Mouse (Mus musculus) adrenal gland, postnatal 10 days (tissue): ENCODE measurements at regions not wholly inside any gene's neighbourhood (a gene's known extent, or its start where the extent isn't known, plus 50 kb on each side); places are given as distances from the start of the nearest gene placed in this dataset.
"Not testable (repeated sequence)": the region's sequence is repeated elsewhere in the genome, so short reads cannot be mapped to it uniquely, and the experiment has no call there.

Experiments used
- DNase-seq: peaks from one replicate; pipeline ENCODE4 v3.0.0; 2021; ENCODE audit warnings: mixed read lengths

- no peak for DNase-seq
These were observed 64.1 kb downstream of the 9530068E07Rik start for GRCm38 (mm10) chr11:52460190-52460780.

DNA sequence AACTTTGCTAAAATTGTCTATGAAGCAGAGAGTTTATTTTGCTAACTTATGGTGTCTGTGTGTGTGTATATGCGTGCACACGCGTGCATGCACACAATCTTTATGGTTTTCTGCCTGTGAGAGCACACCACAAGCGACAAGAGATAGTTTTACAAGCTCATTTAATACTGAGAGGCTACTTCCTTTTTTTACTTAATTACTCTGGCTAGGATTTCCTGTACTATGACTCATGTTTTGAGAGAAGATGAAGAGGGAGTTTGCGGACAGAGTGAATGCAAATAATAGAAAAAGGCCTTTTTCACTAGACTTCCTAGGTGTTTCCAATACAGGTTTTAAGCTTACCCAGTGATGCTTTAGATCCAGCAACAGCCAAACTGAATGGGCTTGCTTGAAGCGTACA, 74.9 kb downstream of the 9530068E07Rik start:
- not testable (repeated sequence) for DNase-seq

DNA sequence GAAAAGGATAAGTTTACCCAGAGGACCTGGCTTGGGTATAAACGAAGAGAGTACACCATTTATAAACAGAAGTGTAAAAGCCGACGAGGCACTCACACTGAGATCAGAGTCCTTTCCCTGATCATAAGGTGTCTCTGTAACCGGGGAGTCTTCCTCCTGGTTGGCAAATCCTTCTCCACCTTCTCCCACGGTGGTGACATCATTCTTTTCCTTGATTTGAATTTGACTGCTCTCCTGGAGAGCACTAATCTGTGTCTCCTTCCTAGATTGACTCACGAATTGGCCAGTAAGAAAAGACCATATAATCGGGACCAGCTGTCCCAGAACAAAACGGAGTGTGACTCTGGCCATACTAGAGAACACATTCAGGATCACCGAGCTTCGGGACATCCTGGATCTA, 83.9 kb downstream of the 9530068E07Rik start:
- not testable (repeated sequence) for DNase-seq

DNA sequence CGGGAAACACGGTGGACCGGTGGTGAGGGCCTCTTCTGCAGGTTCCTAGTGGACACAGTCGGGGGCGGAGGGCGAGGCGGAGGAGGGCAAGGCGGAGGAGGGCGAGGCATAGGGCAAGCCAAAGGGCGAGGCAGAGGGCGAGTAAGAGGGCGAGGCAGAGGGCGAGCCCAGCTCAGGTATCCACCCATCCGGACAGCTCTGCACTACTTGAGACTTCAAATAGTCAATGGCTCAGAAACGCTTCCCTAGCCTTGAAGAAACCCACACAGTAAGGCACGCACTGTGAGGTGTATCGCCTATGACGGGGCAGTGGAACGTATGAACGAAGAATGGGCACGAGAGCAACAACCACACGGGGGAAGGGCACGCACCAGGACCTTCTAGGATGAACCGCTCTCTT, 84.5 kb downstream of the 9530068E07Rik start:
- DNase-seq: not testable (repeated sequence)

- not testable (repeated sequence) for DNase-seq
These were observed 87.3 kb downstream of the 9530068E07Rik start for GRCm38 (mm10) chr11:52483534-52483933.

DNA sequence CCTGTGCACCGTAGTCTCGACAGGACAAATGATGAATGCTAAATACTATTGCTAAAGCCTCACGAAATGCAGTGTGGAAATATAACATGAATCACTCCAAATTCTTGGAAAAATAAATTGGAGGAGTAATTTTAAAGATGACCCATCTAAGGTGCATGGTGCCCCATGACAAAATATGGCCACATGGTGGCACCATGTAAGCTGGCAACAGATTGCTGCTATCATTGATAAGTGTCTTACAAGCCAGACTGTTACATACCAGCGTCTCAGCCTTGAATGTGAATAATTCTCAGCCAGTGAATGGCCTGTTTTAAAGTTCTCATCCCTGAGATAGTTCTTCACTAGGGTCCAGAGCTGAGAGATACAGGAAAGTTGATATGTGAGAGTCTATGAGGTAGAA, 92.3 kb downstream of the 9530068E07Rik start:
- peak; percentile 26 for DNase-seq

DNA sequence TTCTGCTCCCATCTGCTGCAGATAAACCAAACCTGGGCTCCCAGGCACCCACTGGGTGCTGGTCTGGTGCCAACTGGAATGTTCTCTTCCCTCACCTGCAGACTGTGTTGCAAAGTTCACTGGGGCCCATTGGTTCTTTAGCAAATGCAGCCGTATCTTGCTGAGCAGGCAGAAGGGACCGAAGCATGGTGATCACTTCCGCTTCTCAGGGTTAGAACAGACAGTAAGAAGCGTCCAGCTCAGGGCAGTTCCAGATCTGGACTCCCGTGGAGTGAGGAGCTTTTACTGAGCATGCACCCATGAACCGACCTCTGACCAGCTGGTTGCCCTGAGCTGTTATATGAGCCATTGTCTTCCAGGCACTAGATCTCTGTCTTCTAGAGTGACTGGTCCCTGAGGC, 97.1 kb downstream of the 9530068E07Rik start:
- no peak for DNase-seq

DNA sequence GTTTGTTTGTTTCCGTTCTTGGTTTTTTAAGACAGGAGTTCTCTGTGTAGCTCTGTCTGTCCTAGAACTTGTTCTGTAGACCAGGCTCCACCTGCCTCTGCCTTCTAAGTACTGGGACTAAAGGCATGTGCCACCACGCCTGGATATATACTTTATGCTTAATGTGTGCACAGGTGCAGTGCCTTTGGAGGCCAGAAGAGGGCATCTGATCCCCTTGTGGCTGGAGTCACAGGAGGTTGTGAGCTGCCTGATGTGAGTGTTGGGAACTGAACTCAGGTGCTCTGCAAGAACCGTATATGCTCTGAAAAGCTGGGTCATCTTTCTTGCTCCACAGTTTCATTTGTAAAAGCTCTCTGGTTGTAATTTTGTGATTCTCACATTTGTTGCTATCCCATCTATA, 100.7 kb downstream of the 9530068E07Rik start:
- DNase-seq: no peak

- DNase-seq: peak; percentile 63
These were observed 106.6 kb downstream of the 9530068E07Rik start for GRCm38 (mm10) chr11:52502759-52503365.

GRCm38 (mm10) chr11:52511831-52512297, 115.6 kb downstream of the 9530068E07Rik start:
- no peak for DNase-seq

DNA sequence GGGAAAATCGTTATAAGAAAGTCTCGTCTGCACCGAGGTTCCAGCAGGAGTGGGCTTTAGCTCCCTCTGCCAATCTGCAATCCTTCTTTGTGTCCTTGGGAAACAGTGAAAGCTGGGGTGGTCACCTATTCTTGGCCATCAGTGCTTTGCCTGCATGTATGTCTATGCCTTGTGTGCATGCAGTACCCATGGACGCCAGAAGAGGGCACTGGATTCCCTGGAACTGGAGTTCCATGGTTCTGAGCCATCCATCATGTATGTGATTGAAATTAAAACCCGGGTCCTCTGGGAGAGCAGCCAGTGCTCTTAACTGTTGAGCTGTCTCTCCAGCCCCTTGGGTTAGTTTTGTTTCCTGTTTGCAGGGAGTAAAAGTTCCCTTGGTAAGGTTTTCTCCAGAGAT, 121.1 kb downstream of the 9530068E07Rik start:
- DNase-seq: no peak

- no peak for DNase-seq
These were observed 123.6 kb downstream of the 9530068E07Rik start for GRCm38 (mm10) chr11:52519877-52520276.

DNA sequence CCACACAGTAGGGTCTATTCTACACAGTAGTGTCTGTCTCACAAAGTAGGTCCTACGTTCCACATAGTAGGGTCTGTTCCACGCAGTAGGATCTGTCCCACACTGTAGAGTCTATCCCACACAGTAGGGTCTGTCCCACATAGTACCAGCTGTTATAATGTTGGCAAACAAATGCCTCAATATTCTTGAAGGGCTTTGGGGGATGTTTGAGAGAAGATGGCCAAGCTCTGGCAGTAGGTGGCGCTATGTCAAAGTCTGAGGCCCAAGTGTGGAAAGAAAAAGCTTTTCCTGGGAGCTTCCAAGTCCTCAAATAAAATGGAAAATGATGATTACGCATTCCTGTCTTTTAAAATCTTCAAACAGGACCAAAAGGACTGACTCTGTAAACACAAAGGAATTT, 125.7 kb downstream of the 9530068E07Rik start:
- peak; percentile 82 for DNase-seq

DNA sequence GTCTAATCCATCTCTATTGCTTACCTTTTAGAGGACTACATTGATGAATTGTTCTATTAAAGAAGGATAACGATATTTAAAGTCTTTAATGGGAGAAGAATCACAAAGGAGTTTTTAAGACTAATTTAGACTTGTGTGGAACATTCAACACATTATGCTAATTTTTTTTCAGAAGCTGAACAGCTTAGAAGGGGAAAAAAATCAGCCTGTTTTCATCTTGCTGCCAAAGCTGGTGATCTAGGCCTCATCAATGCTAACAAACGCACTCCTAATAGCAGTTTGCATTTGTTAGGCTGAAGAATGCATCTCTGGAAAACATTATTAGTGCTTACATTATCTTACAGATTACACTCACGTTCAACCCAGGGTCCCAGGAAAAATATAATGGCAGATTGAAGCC, 126.2 kb downstream of the 9530068E07Rik start:
- no peak for DNase-seq

DNA sequence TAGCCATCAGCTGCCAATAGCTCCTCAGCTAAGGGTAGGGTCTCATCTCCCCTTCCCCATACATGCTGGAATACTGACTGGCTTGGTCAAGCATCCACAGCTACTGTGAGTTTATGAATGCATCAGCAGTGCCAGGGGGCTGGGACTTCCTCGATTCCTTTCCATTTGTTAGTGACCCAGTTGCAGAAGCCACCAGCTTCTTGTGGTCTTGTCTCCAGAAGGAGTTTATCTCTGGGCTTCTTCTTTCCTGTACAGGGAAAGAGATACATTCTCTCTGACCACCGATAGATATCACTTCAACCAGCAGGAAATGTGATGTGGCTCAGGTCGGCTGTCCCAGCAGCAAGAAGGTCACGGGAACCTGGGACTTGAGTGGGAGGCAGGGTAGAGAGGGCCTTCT, 127.0 kb downstream of the 9530068E07Rik start:
- DNase-seq: no peak

DNA sequence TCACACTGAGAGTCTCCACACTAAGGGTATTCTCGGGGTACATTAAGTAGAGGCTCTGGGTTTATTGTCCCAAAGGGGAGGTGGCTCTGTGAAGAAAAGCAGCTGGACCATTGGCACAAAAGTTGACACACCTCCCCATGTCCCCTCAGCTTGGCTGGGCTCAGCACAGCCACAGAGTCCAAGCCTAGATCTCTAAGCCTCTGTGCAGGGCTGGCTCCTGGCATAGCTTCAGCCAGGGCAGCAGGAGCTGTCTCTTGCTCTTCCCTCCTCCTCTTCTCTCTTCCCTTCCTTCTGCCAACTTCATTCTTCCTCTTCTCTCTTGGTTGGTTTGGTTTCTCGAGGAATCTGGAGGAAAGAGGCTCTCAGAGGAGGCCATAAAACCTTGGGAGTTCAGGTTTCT, 127.4 kb downstream of the 9530068E07Rik start:
- no peak for DNase-seq

DNA sequence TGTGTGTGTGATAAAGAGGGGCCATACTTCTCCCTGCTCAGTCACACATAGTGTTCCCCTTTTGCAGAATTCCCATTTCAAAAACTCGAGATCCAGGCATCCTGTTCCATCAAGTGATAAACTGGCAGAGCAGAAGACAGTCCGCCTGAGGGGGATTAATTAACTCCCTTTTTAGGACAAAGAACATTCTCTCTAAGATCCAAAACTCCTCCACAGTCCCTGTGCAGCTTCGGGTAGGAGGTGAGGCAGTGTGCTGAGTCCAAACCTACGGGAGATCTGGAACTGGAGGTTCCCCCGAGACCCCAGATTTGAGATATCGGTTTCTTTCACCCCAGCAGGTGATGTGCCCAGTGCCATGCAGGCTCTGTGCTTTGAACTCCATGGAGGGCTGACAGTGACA, 129.2 kb downstream of the 9530068E07Rik start:
- DNase-seq: no peak

GRCm38 (mm10) chr11:52526306-52526705, 130.1 kb downstream of the 9530068E07Rik start:
- DNase-seq: no peak

DNA sequence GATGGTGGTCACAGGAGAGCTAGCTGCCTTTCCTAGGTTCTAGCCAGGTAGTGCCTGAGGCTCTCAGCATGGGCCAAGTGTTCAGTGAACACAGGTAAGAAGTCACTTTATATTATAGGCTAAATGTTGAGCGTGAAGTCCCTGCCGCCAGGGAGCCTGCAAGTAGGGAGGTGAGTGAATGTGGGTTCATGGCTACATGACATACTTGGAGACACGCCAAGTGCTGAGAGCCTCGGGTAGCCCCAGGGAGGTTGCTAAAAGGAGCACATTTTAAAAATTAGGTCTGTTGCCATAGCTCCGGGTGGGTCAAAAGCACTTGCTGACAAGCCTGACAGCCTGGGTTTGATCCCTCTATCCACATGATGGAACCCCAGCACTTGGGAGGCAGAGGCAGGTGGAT, 137.2 kb downstream of the 9530068E07Rik start:
- DNase-seq: peak; percentile 66

GRCm38 (mm10) chr11:52534586-52534985, 138.4 kb downstream of the 9530068E07Rik start:
- peak; percentile 31 for DNase-seq

GRCm38 (mm10) chr11:52536211-52536610, 140.0 kb downstream of the 9530068E07Rik start:
- no peak for DNase-seq

GRCm38 (mm10) chr11:52536841-52537240, 140.6 kb downstream of the 9530068E07Rik start:
- no peak for DNase-seq

DNA sequence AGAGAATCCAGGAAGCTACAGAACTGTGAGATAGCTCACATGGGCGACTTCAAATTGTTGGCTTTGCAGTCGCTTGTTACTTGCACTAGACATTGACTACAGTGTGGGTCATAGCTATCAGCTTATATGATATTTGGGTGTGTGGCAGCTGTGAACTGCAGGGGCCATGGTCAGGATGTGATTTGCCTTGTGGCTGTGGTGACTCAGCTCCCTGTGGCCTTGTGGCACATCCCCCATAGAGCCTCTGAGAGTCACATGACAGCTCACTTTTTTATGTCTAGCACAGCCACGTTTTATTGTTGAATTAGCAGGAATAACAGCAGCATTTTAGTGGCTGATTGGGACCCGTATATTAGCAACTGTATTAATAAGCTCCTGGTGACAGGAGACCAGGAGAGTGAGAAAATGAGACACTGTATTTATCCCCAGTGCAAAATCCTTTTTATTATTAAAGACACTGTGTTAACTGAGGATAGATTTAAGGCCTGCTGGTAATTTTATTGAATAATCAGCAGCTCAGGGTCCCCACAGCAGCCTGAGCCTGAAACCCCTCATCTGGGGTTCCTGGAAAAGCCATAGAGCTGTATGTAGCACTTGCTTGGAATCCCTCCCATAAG, 141.7 kb downstream of the 9530068E07Rik start:
- peak; percentile 65 for DNase-seq

- DNase-seq: no peak
These were observed 145.0 kb downstream of the 9530068E07Rik start for GRCm38 (mm10) chr11:52541210-52541609.
